Mouse (Mus musculus): ENCODE measurements at regions not wholly inside any gene's neighbourhood (a gene's known extent, or its start where the extent isn't known, plus 50 kb on each side); places are given as distances from the start of the nearest gene placed in this dataset.
A peak's percentile ranks its signal among the peaks of the same experiment; 100 is the strongest.

DNA sequence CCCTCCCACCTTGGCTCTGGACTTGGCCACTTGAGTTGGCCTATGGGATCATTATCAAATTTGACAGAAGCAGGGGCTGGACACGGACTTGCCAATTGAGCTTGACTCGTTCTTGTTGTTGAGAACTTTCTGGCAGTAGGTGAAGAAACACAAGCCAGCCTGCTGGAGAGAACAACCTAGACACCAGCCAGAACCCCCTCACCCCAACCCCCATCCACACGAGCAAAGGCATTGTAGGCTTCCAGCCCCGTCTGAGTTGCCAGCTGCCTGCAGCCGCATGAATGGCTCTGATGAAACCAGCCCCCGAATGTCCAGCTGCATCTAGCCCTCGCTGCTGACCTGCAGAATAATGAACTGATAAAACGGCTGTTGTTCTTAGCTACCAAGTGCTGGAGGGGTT is 98.7 kb upstream of the Magi3 start:
- H3K27me3 ChIP-seq (replicated peaks) = no peaks in the 10 kb centered on the region
- no peak overlapping the region for H3K9ac ChIP-seq
- 14% methylated on average over 8 of the region's 8 CpGs for WGBS
- peak; percentile 72; the same call in 1 of the 2 replicates for ATAC-seq (replicated peaks)
- H3K9me3 ChIP-seq = no peaks in the 10 kb centered on the region
- H3K36me3 ChIP-seq (replicated peaks) = no peaks in the 10 kb centered on the region
- no peak overlapping the region for H3K4me3 ChIP-seq
- H3K4me2 ChIP-seq = no peak overlapping the region
- H3K27ac ChIP-seq = peak overlapping the region; percentile 34; the same call in 1 of the 2 replicates
- H3K4me1 ChIP-seq = peaks cover 12% of the 10 kb centered on the region; the same call in 1 of the 2 replicates

- ATAC-seq (replicated peaks) = no peak
- Histone ChIP-seq H3K9ac (no peak overlapping the region), H3K4me3 (no peak overlapping the region), H3K27me3 (replicated peaks) (no peaks in the 10 kb centered on the region), H3K36me3 (replicated peaks) (no peaks in the 10 kb centered on the region), H3K4me2 (no peak overlapping the region), H3K9me3 (no peaks in the 10 kb centered on the region), H3K4me1 (peaks cover 12% of the 10 kb centered on the region; the same call in 1 of the 2 replicates), H3K27ac (no peak overlapping the region)
- 73% methylated on average over 4 of the region's 4 CpGs for WGBS
Measured at GRCm38 (mm10) chr3:104317528-104317927, 97.4 kb upstream of the Magi3 start.

DNA sequence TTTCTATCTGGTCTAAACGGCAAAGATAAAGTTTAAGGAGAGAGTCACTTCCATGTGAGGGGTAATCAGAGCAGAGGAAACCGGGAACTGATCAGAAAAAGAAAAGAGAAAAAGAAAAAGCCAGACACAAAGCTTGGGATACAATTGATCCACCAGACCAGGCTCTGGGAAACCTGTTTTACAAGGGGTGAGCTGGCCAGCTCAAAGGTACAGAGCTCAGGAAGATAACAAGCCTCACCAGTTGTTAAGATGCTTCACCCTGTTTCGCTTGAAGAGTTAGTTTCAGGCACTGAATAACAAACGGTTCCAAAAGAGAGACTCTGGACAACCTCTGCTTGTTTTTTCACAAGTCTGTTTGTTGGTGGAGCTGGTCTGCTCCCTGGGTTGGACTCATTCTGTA is 92.9 kb upstream of the Magi3 start:
- no peak overlapping the region for H3K4me2 ChIP-seq
- H3K9ac ChIP-seq = no peak overlapping the region
- no peaks in the 10 kb centered on the region for H3K4me1 ChIP-seq
- no peak overlapping the region for H3K27ac ChIP-seq
- no peak for ATAC-seq (replicated peaks)
- WGBS = 87% methylated on average over 4 of the region's 4 CpGs
- no peaks in the 10 kb centered on the region for H3K9me3 ChIP-seq
- no peaks in the 10 kb centered on the region for H3K36me3 ChIP-seq (replicated peaks)
- no peaks in the 10 kb centered on the region for H3K27me3 ChIP-seq (replicated peaks)
- H3K4me3 ChIP-seq = no peak overlapping the region

DNA sequence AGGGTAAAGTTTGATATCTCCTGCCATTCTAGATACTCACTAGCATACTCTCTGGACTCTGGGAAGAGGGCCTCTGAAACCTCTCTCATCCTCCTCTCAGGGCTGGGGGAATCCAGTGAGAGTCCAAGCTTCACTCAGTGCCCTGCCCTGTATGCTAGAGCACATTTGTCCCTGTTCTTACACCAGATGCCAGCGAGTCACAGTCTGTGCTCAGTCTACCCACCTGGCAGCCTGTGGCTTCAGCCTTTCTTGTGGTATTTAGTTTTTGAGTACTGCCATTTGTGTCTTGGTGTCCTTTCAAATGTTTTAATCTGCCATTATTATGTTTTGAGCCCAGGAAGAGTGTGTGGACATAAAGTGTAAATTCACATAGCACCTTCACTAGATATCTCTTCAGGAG is 86.8 kb upstream of the Magi3 start:
- no peaks in the 10 kb centered on the region for H3K36me3 ChIP-seq (replicated peaks)
- no peak overlapping the region for H3K4me2 ChIP-seq
- ATAC-seq (replicated peaks) = no peak
- H3K27me3 ChIP-seq (replicated peaks) = no peaks in the 10 kb centered on the region
- H3K4me3 ChIP-seq = no peak overlapping the region
- H3K9me3 ChIP-seq = no peaks in the 10 kb centered on the region
- no peak overlapping the region for H3K27ac ChIP-seq
- WGBS = 85% methylated on average over 1 of the region's 1 CpGs
- H3K4me1 ChIP-seq = 0 out of 2 replicates have a peak, but pooled peaks cover 3% of the 10 kb centered on the region
- no peak overlapping the region for H3K9ac ChIP-seq

GRCm38 (mm10) chr3:104305904-104306563 is 85.9 kb upstream of the Magi3 start:
- WGBS = 7% methylated on average over 12 of the region's 12 CpGs
- Histone ChIP-seq H3K27me3 (replicated peaks) (no peaks in the 10 kb centered on the region), H3K27ac (no peak overlapping the region), H3K4me2 (no peak overlapping the region), H3K36me3 (replicated peaks) (no peaks in the 10 kb centered on the region), H3K4me3 (no peak overlapping the region), H3K4me1 (0 out of 2 replicates have a peak, but pooled peaks cover 3% of the 10 kb centered on the region), H3K9ac (no peak overlapping the region), H3K9me3 (no peaks in the 10 kb centered on the region)
- no peak for ATAC-seq (replicated peaks)

GRCm38 (mm10) chr3:104303577-104303976 is 83.4 kb upstream of the Magi3 start:
- no peaks in the 10 kb centered on the region for H3K9me3 ChIP-seq
- 72% methylated on average over 7 of the region's 7 CpGs for WGBS
- H3K27me3 ChIP-seq (replicated peaks) = no peaks in the 10 kb centered on the region
- ATAC-seq (replicated peaks) = no peak
- H3K4me1 ChIP-seq = peaks cover 16% of the 10 kb centered on the region
- no peaks in the 10 kb centered on the region for H3K36me3 ChIP-seq (replicated peaks)
- H3K27ac ChIP-seq = no peak overlapping the region
- no peak overlapping the region for H3K4me2 ChIP-seq
- H3K9ac ChIP-seq = no peak overlapping the region
- no peak overlapping the region for H3K4me3 ChIP-seq

GRCm38 (mm10) chr3:104300201-104300600 is 80.0 kb upstream of the Magi3 start:
- 63% methylated on average over 5 of the region's 5 CpGs for WGBS
- H3K4me2 ChIP-seq = no peak overlapping the region
- 0 out of 2 replicates have a peak, but pooled peaks have one; percentile 30 for ATAC-seq (replicated peaks)
- no peaks in the 10 kb centered on the region for H3K27me3 ChIP-seq (replicated peaks)
- H3K36me3 ChIP-seq (replicated peaks) = no peaks in the 10 kb centered on the region
- peaks cover 13% of the 10 kb centered on the region for H3K4me1 ChIP-seq
- H3K9me3 ChIP-seq = no peaks in the 10 kb centered on the region
- 0 out of 2 replicates have a peak overlapping the region, but pooled peaks have one; percentile 34 for H3K27ac ChIP-seq
- H3K9ac ChIP-seq = no peak overlapping the region
- H3K4me3 ChIP-seq = no peak overlapping the region

DNA sequence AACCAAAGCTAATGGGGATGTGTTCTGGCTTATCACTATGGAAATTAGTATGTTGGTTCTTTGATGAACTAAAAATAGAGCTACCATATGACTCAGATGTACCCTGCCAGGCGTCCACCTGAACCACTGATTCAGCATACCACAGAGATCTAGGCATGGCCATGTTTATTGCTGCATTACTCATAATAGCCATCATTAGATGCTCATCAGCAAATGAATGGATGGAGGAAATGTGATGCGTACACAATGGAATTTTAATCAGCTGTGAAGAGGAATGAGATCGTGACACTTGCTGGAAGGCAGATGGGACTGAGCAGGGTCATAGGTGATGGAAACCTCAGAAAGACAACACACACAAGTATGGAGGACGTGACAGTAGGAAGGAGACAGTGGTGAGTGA is 78.7 kb upstream of the Magi3 start:
- no peaks in the 10 kb centered on the region for H3K9me3 ChIP-seq
- no peaks in the 10 kb centered on the region for H3K27me3 ChIP-seq (replicated peaks)
- WGBS = 47% methylated on average over 4 of the region's 4 CpGs
- H3K27ac ChIP-seq = no peak overlapping the region
- no peak overlapping the region for H3K4me2 ChIP-seq
- H3K9ac ChIP-seq = no peak overlapping the region
- peaks cover 18% of the 10 kb centered on the region for H3K4me1 ChIP-seq
- H3K36me3 ChIP-seq (replicated peaks) = no peaks in the 10 kb centered on the region
- no peak overlapping the region for H3K4me3 ChIP-seq
- ATAC-seq (replicated peaks) = no peak

DNA sequence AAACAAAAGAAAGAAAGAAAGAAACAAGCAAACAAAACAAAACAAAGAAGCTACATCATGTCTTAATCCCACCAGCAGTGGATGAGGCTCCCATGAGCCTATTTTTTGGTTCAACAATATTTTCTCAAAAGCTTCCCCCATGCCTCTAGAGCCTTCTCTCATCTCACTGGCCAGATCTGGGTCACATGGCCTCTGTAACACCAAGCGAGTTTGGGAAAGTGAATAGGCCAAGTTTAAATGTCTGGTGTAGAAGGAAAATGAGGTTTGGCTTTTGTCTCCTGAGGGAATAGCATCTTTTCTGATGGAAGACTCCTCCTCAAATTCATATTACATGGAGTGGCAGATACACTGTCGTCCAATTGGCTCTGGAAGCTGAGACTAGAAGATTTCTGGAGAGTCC is 78.2 kb upstream of the Magi3 start:
- 91% methylated on average over 2 of the region's 2 CpGs for WGBS

DNA sequence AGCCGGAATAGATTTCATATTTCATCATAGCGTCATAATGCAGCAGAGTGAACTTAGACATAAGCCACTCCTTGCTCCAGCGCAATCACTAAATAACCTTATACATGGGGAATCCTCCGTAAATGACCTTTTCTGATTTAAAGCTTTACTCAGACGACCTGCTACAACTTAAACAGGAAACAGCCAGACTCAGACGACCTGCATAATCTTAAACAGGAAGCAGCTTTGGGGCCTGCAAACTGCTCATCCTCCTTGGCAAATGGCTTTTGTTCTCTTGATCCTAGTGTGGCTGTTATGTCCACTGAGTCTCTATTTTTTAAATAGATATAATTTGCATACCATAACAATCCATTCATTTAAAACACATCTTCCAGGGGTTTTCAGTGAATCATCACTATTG is 76.9 kb upstream of the Magi3 start:
- Histone ChIP-seq H3K9me3 (no peaks in the 10 kb centered on the region), H3K4me3 (no peak overlapping the region), H3K9ac (no peak overlapping the region), H3K27me3 (replicated peaks) (no peaks in the 10 kb centered on the region), H3K4me2 (no peak overlapping the region), H3K36me3 (replicated peaks) (no peaks in the 10 kb centered on the region), H3K27ac (no peak overlapping the region), H3K4me1 (peaks cover 18% of the 10 kb centered on the region)
- WGBS = 70% methylated on average over 6 of the region's 6 CpGs
- no peak for ATAC-seq (replicated peaks)

More for the DNA sequence above, 78.2 kb upstream of the Magi3 start:
- Histone ChIP-seq H3K27me3 (replicated peaks) (no peaks in the 10 kb centered on the region), H3K4me1 (peaks cover 18% of the 10 kb centered on the region), H3K36me3 (replicated peaks) (no peaks in the 10 kb centered on the region), H3K9me3 (no peaks in the 10 kb centered on the region), H3K4me2 (no peak overlapping the region), H3K4me3 (no peak overlapping the region), H3K9ac (no peak overlapping the region), H3K27ac (no peak overlapping the region)
- ATAC-seq (replicated peaks) = no peak

- 59% methylated on average over 9 of the region's 9 CpGs for WGBS
- no peak for ATAC-seq (replicated peaks)
- H3K4me3 ChIP-seq = no peak overlapping the region
Measured at GRCm38 (mm10) chr3:104295856-104296255, 75.7 kb upstream of the Magi3 start.

GRCm38 (mm10) chr3:104295015-104295719 is 75.0 kb upstream of the Magi3 start:
- H3K4me2 ChIP-seq = no peak overlapping the region
- H3K9ac ChIP-seq = no peak overlapping the region
- H3K9me3 ChIP-seq = no peaks in the 10 kb centered on the region
- no peaks in the 10 kb centered on the region for H3K36me3 ChIP-seq (replicated peaks)
- H3K4me3 ChIP-seq = no peak overlapping the region
- no peak for ATAC-seq (replicated peaks)
- no peaks in the 10 kb centered on the region for H3K27me3 ChIP-seq (replicated peaks)
- peaks cover 10% of the 10 kb centered on the region for H3K4me1 ChIP-seq
- WGBS = 21% methylated on average over 8 of the region's 8 CpGs
- H3K27ac ChIP-seq = no peak overlapping the region

More at GRCm38 (mm10) chr3:104295856-104296255, 75.7 kb upstream of the Magi3 start:
- H3K27ac ChIP-seq = no peak overlapping the region
- H3K4me2 ChIP-seq = no peak overlapping the region
- H3K36me3 ChIP-seq (replicated peaks) = no peaks in the 10 kb centered on the region
- H3K9ac ChIP-seq = no peak overlapping the region
- H3K4me1 ChIP-seq = peaks cover 17% of the 10 kb centered on the region
- no peaks in the 10 kb centered on the region for H3K27me3 ChIP-seq (replicated peaks)
- H3K9me3 ChIP-seq = no peaks in the 10 kb centered on the region

- H3K27me3 ChIP-seq (replicated peaks) = no peaks in the 10 kb centered on the region
Measured at GRCm38 (mm10) chr3:104293869-104294268, 73.7 kb upstream of the Magi3 start.

More at GRCm38 (mm10) chr3:104293869-104294268, 73.7 kb upstream of the Magi3 start:
- Histone ChIP-seq H3K4me3 (no peak overlapping the region), H3K4me1 (peaks cover 5% of the 10 kb centered on the region; the same call in 1 of the 2 replicates), H3K4me2 (no peak overlapping the region), H3K9me3 (no peaks in the 10 kb centered on the region), H3K9ac (no peak overlapping the region), H3K27ac (no peak overlapping the region), H3K36me3 (replicated peaks) (no peaks in the 10 kb centered on the region)
- no peak for ATAC-seq (replicated peaks)
- 22% methylated on average over 3 of the region's 3 CpGs for WGBS

All from midbrain, embryonic 15.5 days (tissue).